24 mouse cellular contexts compared by ENCODE assay signal in the genomic region with DNA sequence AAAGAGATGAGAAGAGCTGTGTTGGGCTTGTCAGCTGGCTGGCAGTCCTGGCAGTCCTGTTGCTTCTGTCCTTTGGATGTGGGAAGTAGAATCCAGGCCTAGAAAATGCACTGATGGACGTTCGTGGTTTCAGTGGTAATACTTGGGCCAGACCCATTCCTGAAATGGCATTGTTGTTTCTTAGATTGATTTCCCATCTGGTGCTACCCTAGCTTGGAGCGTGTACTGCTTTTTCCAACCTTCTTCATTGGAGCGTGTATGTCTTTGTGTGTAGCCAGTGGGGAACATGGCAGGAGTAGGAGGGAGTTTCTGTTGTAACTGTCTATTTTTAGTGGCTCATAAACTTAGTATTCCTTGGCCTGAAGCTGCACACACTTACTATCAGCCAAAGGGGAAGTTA. TPM values are rescaled to one million over a fixed set of nuclear protein-coding genes. Genes with fewer than 3 reads are reported as not detected.
DNase-seq lines count a peak whose midpoint lies in the region; ATAC-seq lines count a peak whose summit lies in the region.
"Had no signal": no experiment of that assay in that cellular context is flagged by ENCODE, and none has a peak within 500 bp of the region (broad histone marks: within the 10 kb centered on the region; RNA-seq: fewer than 3 reads in every experiment).

No protein-coding gene starts in this region.

- no peak overlapping the region for H3K4me3 ChIP-seq in lung, embryonic 15.5 days
- no peak overlapping the region for H3K4me3 ChIP-seq in brown adipose tissue, adult 24 weeks (ENCODE audit: insufficient read depth, low read depth, low read length)
- no peak overlapping the region for H3K4me3 ChIP-seq in hindbrain, embryonic 11.5 days (ENCODE audit: low read depth, low read length)
- H3K4me3 ChIP-seq: embryonic facial prominence, embryonic 15.5 days; hindbrain, embryonic 15.5 days; left cerebral cortex, adult 2 months; liver, embryonic 15.5 days; megakaryocyte, embryonic 14.5 days; neural tube, embryonic 12.5 days had no signal

- H3K4me2 ChIP-seq in lung, embryonic 15.5 days, result no peak overlapping the region
- H3K4me2 ChIP-seq in hindbrain, embryonic 11.5 days (replicated peaks; ENCODE audit: low read depth, low read length), result no peak overlapping the region
- H3K4me2 ChIP-seq: embryonic facial prominence, embryonic 15.5 days; hindbrain, embryonic 15.5 days; liver, embryonic 15.5 days; neural tube, embryonic 12.5 days had no signal

- WGBS in lung, embryonic 15.5 days, result 88% methylated on average over 4 of the region's 4 CpGs
- WGBS in hindbrain, embryonic 11.5 days, result 83% methylated on average over 4 of the region's 4 CpGs

- intact Hi-C loops in heart, postnatal 36 days (cut with DNase I), result no loop called here

- no peak overlapping the region for H3K9ac ChIP-seq in lung, embryonic 15.5 days
- no peak overlapping the region for H3K9ac ChIP-seq in hindbrain, embryonic 11.5 days (ENCODE audit: low read depth, low read length)
- H3K9ac ChIP-seq: embryonic facial prominence, embryonic 15.5 days; hindbrain, embryonic 15.5 days; liver, embryonic 15.5 days; neural tube, embryonic 12.5 days had no signal

- 0 out of 2 replicates have a peak overlapping the region, but pooled peaks have one; percentile 10 for H3K27ac ChIP-seq in lung, embryonic 15.5 days
- H3K27ac ChIP-seq in brown adipose tissue, adult 24 weeks (replicated peaks; ENCODE audit: low read depth, low read length), result peak overlapping the region; percentile 73
- no peak overlapping the region for H3K27ac ChIP-seq in hindbrain, embryonic 11.5 days (ENCODE audit: low read depth, low read length)
- H3K27ac ChIP-seq: embryonic facial prominence, embryonic 15.5 days; hindbrain, embryonic 15.5 days; left cerebral cortex, adult 2 months; liver, embryonic 15.5 days; neural tube, embryonic 12.5 days had no signal

- H3K27me3 ChIP-seq in lung, embryonic 15.5 days, result no peaks in the 10 kb centered on the region
- H3K27me3 ChIP-seq in hindbrain, embryonic 11.5 days (ENCODE audit: control insufficient read depth, insufficient read depth, low read length), result 0 out of 2 replicates have a peak, but pooled peaks cover 3% of the 10 kb centered on the region
- H3K27me3 ChIP-seq: embryonic facial prominence, embryonic 15.5 days; hindbrain, embryonic 15.5 days; megakaryocyte, embryonic 14.5 days; neural tube, embryonic 12.5 days had no signal

- no peaks in the 10 kb centered on the region for H3K9me3 ChIP-seq in lung, embryonic 15.5 days
- H3K9me3 ChIP-seq in hindbrain, embryonic 11.5 days (ENCODE audit: control insufficient read depth, low read length), result no peaks in the 10 kb centered on the region
- H3K9me3 ChIP-seq: embryonic facial prominence, embryonic 15.5 days; hindbrain, embryonic 15.5 days; liver, embryonic 15.5 days; megakaryocyte, embryonic 14.5 days; neural tube, embryonic 12.5 days had no signal

- ATAC-seq in lung, embryonic 15.5 days (ENCODE audit: borderline replicate concordance, extremely low read depth, low FRiP score, low TSS enrichment), result no peak
- ATAC-seq in hindbrain, embryonic 11.5 days (ENCODE audit: low FRiP score), result no peak
- ATAC-seq: forebrain, embryonic 14.5 days had no signal

- DNase-seq in heart, adult 8-10 months (ENCODE audit: low spot score), result peak; percentile 31
- no peak for DNase-seq in heart, postnatal 36 days
- no peak for DNase-seq in lung, postnatal 36 days
- no peak for DNase-seq in right cerebral cortex, postnatal 36 days (ENCODE audit: low spot score in 2 of 2)
- DNase-seq in hindbrain, embryonic 11.5 days (ENCODE audit: low spot score), result no peak
- DNase-seq: adrenal gland, postnatal 14 days; cerebellum, adult 9-10 months; gastrocnemius, postnatal 10 days; kidney, adult 8-10 months; kidney, postnatal 10 days; liver; lung, postnatal 10 days; midbrain, embryonic 14.5 days; right cerebral cortex, postnatal 25 days; thymus, adult 18-20 months had no signal

- peaks cover 60% of the 10 kb centered on the region for H3K4me1 ChIP-seq in lung, embryonic 15.5 days
- peaks cover 30% of the 10 kb centered on the region for H3K4me1 ChIP-seq in brown adipose tissue, adult 24 weeks (ENCODE audit: control insufficient read depth, insufficient read depth, insufficient read length, low read length)
- no peaks in the 10 kb centered on the region for H3K4me1 ChIP-seq in hindbrain, embryonic 11.5 days (replicated peaks; ENCODE audit: control insufficient read depth, insufficient read depth, low read length)

- no peaks in the 10 kb centered on the region for H3K36me3 ChIP-seq in lung, embryonic 15.5 days
- H3K36me3 ChIP-seq in hindbrain, embryonic 11.5 days (ENCODE audit: control insufficient read depth, insufficient read depth, low read length), result no peaks in the 10 kb centered on the region
- H3K36me3 ChIP-seq: embryonic facial prominence, embryonic 15.5 days; hindbrain, embryonic 15.5 days; liver, embryonic 15.5 days; neural tube, embryonic 12.5 days had no signal

RNA-seq across cellular contexts. Expression of gene Itga6, which starts 10.3 kb away (rescaled TPM):
- total RNA-seq in heart, adult 8-10 months (2022), result 10 to 100 TPM; 29.1 to 67.1 (median 46.3) TPM
- 10 to 100 TPM; 44.4 to 61.9 TPM for total RNA-seq in heart, postnatal 36 days (2021)
- polyA plus RNA-seq in lung, embryonic 15.5 days (2015; fragmentation: Nextera tagmentation; extraction: Ambion mirVana), result 77.1 and 81.4 TPM in 2 replicates
- polyA plus RNA-seq in brown adipose tissue, adult 24 weeks (2012; ENCODE audit: insufficient read depth, insufficient read length, missing spikeins), result 14.9 and 28.2 TPM in 2 replicates
- 25.5 and 29.5 TPM in 2 replicates for polyA plus RNA-seq in hindbrain, embryonic 11.5 days (2014; fragmentation: Nextera tagmentation; extraction: Ambion mirVana)
